Mouse (Mus musculus) MEL (cell line): ENCODE measurements at regions not wholly inside any gene's neighbourhood (a gene's known extent, or its start where the extent isn't known, plus 50 kb on each side); places are given as distances from the start of the nearest gene placed in this dataset.

Source experiments
- DNase-seq: peaks from one replicate; pipeline ENCODE4 v3.0.0; 2011; ENCODE audit warnings: low read depth, low spot score
- H3K27ac ChIP-seq: 2 replicates; pipeline ENCODE4 v1.5.1; 2012; ENCODE audit warnings: low read depth, mild to moderate bottlenecking, control low read depth, low read length, moderate library complexity; ENCODE audit not compliant: control insufficient read depth
- H3K27me3 ChIP-seq, 2 experiments: fragments of 150-350 bp in 1 of 2; sonication (generic) in 1 of 2; 2 replicates each; pipeline ENCODE4 v1.6.1; 2012; ENCODE audit warnings: low read length in 2 of 2, mild to moderate bottlenecking in 2 of 2, improper control_type of control experiment in 1 of 2, moderate library complexity in 1 of 2; ENCODE audit not compliant: insufficient read depth in 2 of 2, control insufficient read depth in 1 of 2
- H3K36me3 ChIP-seq, 2 experiments: 2 replicates each; pipeline ENCODE4 v1.6.1; 2012 to 2014; ENCODE audit warnings: low read length in 2 of 2, improper control_type of control experiment in 1 of 2, inconsistent platforms in 1 of 2, mild to moderate bottlenecking in 1 of 2; ENCODE audit not compliant: insufficient read depth in 2 of 2, control insufficient read depth in 1 of 2
- H3K4me1 ChIP-seq, 2 experiments: fragments of 150-350 bp in 1 of 2; sonication (generic) in 1 of 2; 2 replicates each; pipeline ENCODE4 v1.6.1; 2012; ENCODE audit warnings: low read length in 2 of 2, improper control_type of control experiment in 1 of 2, mild to moderate bottlenecking in 1 of 2; ENCODE audit not compliant: insufficient read depth in 2 of 2, control insufficient read depth in 1 of 2
- H3K4me3 ChIP-seq, 2 experiments: fragments of 150-350 bp in 1 of 2; sonication (generic) in 1 of 2; 2 replicates each; pipeline ENCODE4 v1.5.1; 2012; ENCODE audit warnings: low read depth in 2 of 2, low read length in 2 of 2, mild to moderate bottlenecking in 2 of 2, moderate library complexity in 2 of 2, control low read depth in 1 of 2, improper control_type of control experiment in 1 of 2; ENCODE audit not compliant: control insufficient read depth in 1 of 2, insufficient read depth in 1 of 2
- H3K79me2 ChIP-seq: 2 replicates; pipeline ENCODE4 v1.6.1; 2012; ENCODE audit warnings: mild to moderate bottlenecking, low read length, moderate library complexity; ENCODE audit not compliant: control insufficient read depth, poor library complexity, insufficient read depth
- H3K9ac ChIP-seq: 2 replicates; pipeline ENCODE4 v1.6.1; 2012; ENCODE audit warnings: low read depth, mild to moderate bottlenecking, control low read depth, low read length, moderate library complexity; ENCODE audit not compliant: control insufficient read depth, poor library complexity, severe bottlenecking
- H3K9me3 ChIP-seq: fragments of 150-350 bp; sonication (generic); replicated peaks from 2 replicates; pipeline ENCODE4 v1.6.1; 2012; ENCODE audit warnings: mild to moderate bottlenecking, low read length, improper control_type of control experiment, moderate library complexity; ENCODE audit not compliant: insufficient read depth
- CHD1 ChIP-seq: IDR thresholded peaks from 2 replicates; pipeline ENCODE4 v1.6.1; 2012; ENCODE audit warnings: low read depth, mild to moderate bottlenecking, inconsistent platforms, low read length, improper control_type of control experiment
- CTCF ChIP-seq, 3 experiments: IDR thresholded peaks in 2 of 3; conservative IDR thresholded peaks in 1 of 3; 2 replicates each; pipeline ENCODE4 v1.5.1; 2011 to 2012; ENCODE audit warnings: low read length in 3 of 3, low read depth in 2 of 3, mild to moderate bottlenecking in 2 of 3, improper control_type of control experiment in 1 of 3, inconsistent platforms in 1 of 3, mixed read lengths in 1 of 3, moderate library complexity in 1 of 3; ENCODE audit not compliant: control insufficient read depth in 1 of 3, insufficient read depth in 1 of 3, poor library complexity in 1 of 3, severe bottlenecking in 1 of 3
- E2F4 ChIP-seq: IDR thresholded peaks from 2 replicates; pipeline ENCODE4 v1.6.1; 2011; ENCODE audit warnings: low read depth, low read length, improper control_type of control experiment, borderline replicate concordance
- EP300 ChIP-seq, 2 experiments: IDR thresholded peaks; 2 replicates each; pipeline ENCODE4 v1.6.1; 2011; ENCODE audit warnings: improper control_type of control experiment in 2 of 2, low read length in 2 of 2, low read depth in 1 of 2, mild to moderate bottlenecking in 1 of 2
- GABPA ChIP-seq: IDR thresholded peaks from 2 replicates; pipeline ENCODE4 v1.6.1; 2012; ENCODE audit warnings: low read depth, mild to moderate bottlenecking, inconsistent platforms, low read length, improper control_type of control experiment, moderate library complexity
- GATA1 ChIP-seq: IDR thresholded peaks from 2 replicates; pipeline ENCODE4 v1.6.1; 2011; ENCODE audit warnings: low read depth, low read length, improper control_type of control experiment
- HCFC1 ChIP-seq: IDR thresholded peaks from 2 replicates; pipeline ENCODE4 v1.6.1; 2012; ENCODE audit warnings: low read depth, mild to moderate bottlenecking, inconsistent platforms, low read length, improper control_type of control experiment, moderate library complexity
- JUND ChIP-seq: IDR thresholded peaks from 2 replicates; pipeline ENCODE4 v1.6.1; 2011; ENCODE audit warnings: low read depth, mild to moderate bottlenecking, improper control_type of control experiment, low read length
- MAZ ChIP-seq: IDR thresholded peaks from 2 replicates; pipeline ENCODE4 v1.6.1; 2012; ENCODE audit warnings: low read depth, mild to moderate bottlenecking, inconsistent platforms, low read length, improper control_type of control experiment
- MXI1 ChIP-seq: IDR thresholded peaks from 2 replicates; pipeline ENCODE4 v1.6.1; 2011; ENCODE audit warnings: mild to moderate bottlenecking, low read depth, low read length, improper control_type of control experiment
- POLR2AphosphoS2 ChIP-seq: IDR thresholded peaks from 2 replicates; pipeline ENCODE4 v1.6.1; 2011; ENCODE audit warnings: low read length, improper control_type of control experiment
- POLR2AphosphoS5 ChIP-seq: IDR thresholded peaks from 2 replicates; pipeline ENCODE4 v1.6.1; 2012; ENCODE audit warnings: low read depth, borderline replicate concordance, mild to moderate bottlenecking, inconsistent platforms, low read length, moderate library complexity, mixed read lengths
- RAD21 ChIP-seq: IDR thresholded peaks from 2 replicates; pipeline ENCODE4 v1.6.1; 2011; ENCODE audit warnings: mild to moderate bottlenecking, low read depth, low read length, improper control_type of control experiment
- SMC3 ChIP-seq: IDR thresholded peaks from 2 replicates; pipeline ENCODE4 v1.6.1; 2011; ENCODE audit warnings: low read depth, low read length, improper control_type of control experiment
- TBP ChIP-seq: IDR thresholded peaks from 2 replicates; pipeline ENCODE4 v1.8.0; 2011; ENCODE audit warnings: low read depth, low read length, improper control_type of control experiment
- TCF12 ChIP-seq: IDR thresholded peaks from 2 replicates; pipeline ENCODE4 v1.6.1; 2014; ENCODE audit warnings: low read depth, mild to moderate bottlenecking, inconsistent platforms, low read length, improper control_type of control experiment, moderate library complexity
- UBTF ChIP-seq: IDR thresholded peaks from 2 replicates; pipeline ENCODE4 v1.6.1; 2012; ENCODE audit warnings: low read depth, mild to moderate bottlenecking, inconsistent platforms, low read length, improper control_type of control experiment, moderate library complexity, borderline replicate concordance; ENCODE audit not compliant: insufficient read depth
- USF1 ChIP-seq: IDR thresholded peaks from 2 replicates; pipeline ENCODE4 v1.6.1; 2014; ENCODE audit warnings: low read depth, mild to moderate bottlenecking, inconsistent platforms, low read length, improper control_type of control experiment, moderate library complexity
- USF2 ChIP-seq, 2 experiments: IDR thresholded peaks; 2 replicates each; pipeline ENCODE4 v1.6.1; 2011 to 2012; ENCODE audit warnings: improper control_type of control experiment in 2 of 2, low read length in 2 of 2, borderline replicate concordance in 1 of 2, inconsistent platforms in 1 of 2, low read depth in 1 of 2, mild to moderate bottlenecking in 1 of 2; ENCODE audit not compliant: insufficient read depth in 1 of 2
- ZC3H11A ChIP-seq: IDR thresholded peaks from 2 replicates; pipeline ENCODE4 v1.6.1; 2012; ENCODE audit warnings: low read depth, mild to moderate bottlenecking, inconsistent platforms, low read length, improper control_type of control experiment
- ZKSCAN1 ChIP-seq: IDR thresholded peaks from 2 replicates; pipeline ENCODE4 v1.6.1; 2012; ENCODE audit warnings: low read depth, mild to moderate bottlenecking, inconsistent platforms, low read length, improper control_type of control experiment, moderate library complexity
- ZMIZ1 ChIP-seq: IDR thresholded peaks from 2 replicates; pipeline ENCODE4 v1.6.1; 2012; ENCODE audit warnings: low read depth, mild to moderate bottlenecking, inconsistent platforms, low read length, improper control_type of control experiment, moderate library complexity
- ZNF384 ChIP-seq: IDR thresholded peaks from 2 replicates; pipeline ENCODE4 v1.6.1; 2012; ENCODE audit warnings: low read depth, mild to moderate bottlenecking, inconsistent platforms, low read length, improper control_type of control experiment

GRCm38 (mm10) chr6:91615022-91615421 is 68.8 kb upstream of the Slc6a6 start:
- Histone ChIP-seq H3K4me1 (0 out of 4 replicates have a peak, but pooled peaks cover 0 to 5% of the 10 kb centered on the region in 2 experiments), H3K4me3 (no peak overlapping the region), H3K27ac (no peak overlapping the region), H3K79me2 (no peaks in the 10 kb centered on the region), H3K36me3 (no peaks in the 10 kb centered on the region), H3K9me3 (no peaks in the 10 kb centered on the region), H3K27me3 (peaks cover 0 to under 1% of the 10 kb centered on the region in 2 experiments; a peak in 2 of 4 replicates), H3K9ac (no peak overlapping the region)
- no peak for DNase-seq
- TF ChIP-seq POLR2AphosphoS5: no peak
- no peak for TF ChIP-seq SMC3
- TF ChIP-seq MXI1: no peak
- TF ChIP-seq TBP: no peak
- TF ChIP-seq UBTF: no peak

- Histone ChIP-seq H3K36me3 (no peaks in the 10 kb centered on the region), H3K79me2 (no peaks in the 10 kb centered on the region), H3K27me3 (no peaks in the 10 kb centered on the region; a peak in 1 of 4 replicates), H3K27ac (no peak overlapping the region), H3K9ac (peak overlapping the region; percentile 19; the same call in 1 of the 2 replicates), H3K4me1 (peaks cover 0 to 6% of the 10 kb centered on the region in 2 experiments; a peak in 2 of 4 replicates), H3K9me3 (no peaks in the 10 kb centered on the region), H3K4me3 (no peak overlapping the region)
- no peak for TF ChIP-seq MXI1
- TF ChIP-seq POLR2AphosphoS5: no peak
- no peak for TF ChIP-seq CTCF (IDR thresholded peaks at IDR 0.05 in 2 of 3, conservative IDR thresholded peaks at IDR 0.05 in 1 of 3; ENCODE audit: control insufficient read depth in 1 of 3, insufficient read depth in 1 of 3, low read depth in 2 of 3, low read length in 3 of 3, poor library complexity in 1 of 3, severe bottlenecking in 1 of 3)
- no peak for TF ChIP-seq ZKSCAN1
- no peak for DNase-seq
Measured at GRCm38 (mm10) chr6:91616541-91616940, 67.3 kb upstream of the Slc6a6 start.

GRCm38 (mm10) chr6:91617031-91617596 is 66.7 kb upstream of the Slc6a6 start:
- peak overlapping the region; percentile 19; the same call in 1 of the 2 replicates for H3K9ac ChIP-seq
- no peak overlapping the region for H3K27ac ChIP-seq
- H3K79me2 ChIP-seq: no peaks in the 10 kb centered on the region
- peak overlapping the region; percentile 20 to 34; a peak in 3 of 4 replicates for H3K4me3 ChIP-seq
- H3K4me1 ChIP-seq: peaks cover 0 to 12% of the 10 kb centered on the region in 2 experiments; a peak in 3 of 4 replicates
- no peaks in the 10 kb centered on the region for H3K9me3 ChIP-seq
- peak; percentile 82 for DNase-seq
- no peaks in the 10 kb centered on the region; a peak in 1 of 4 replicates for H3K27me3 ChIP-seq
- peaks cover 0 to 3% of the 10 kb centered on the region in 2 experiments; a peak in 1 of 4 replicates for H3K36me3 ChIP-seq
- TF ChIP-seq EP300 (IDR thresholded peaks at IDR 0.05; ENCODE audit: low read depth in 1 of 2, low read length in 2 of 2): peak in 1 of 2 experiments; percentile 35; a peak in 1 of 4 replicates
- no peak for TF ChIP-seq MAZ
- no peak for TF ChIP-seq E2F4
- TF ChIP-seq JUND: no peak
- TF ChIP-seq GABPA: no peak
- TF ChIP-seq UBTF: no peak
- no peak for TF ChIP-seq POLR2AphosphoS2
- TF ChIP-seq TCF12: no peak
- no peak for TF ChIP-seq USF1
- TF ChIP-seq ZMIZ1: no peak
- peak; percentile 97 for TF ChIP-seq HCFC1
- TF ChIP-seq RAD21: no peak
- TF ChIP-seq ZNF384: no peak
- no peak for TF ChIP-seq GATA1
- TF ChIP-seq USF2 (IDR thresholded peaks at IDR 0.05; ENCODE audit: borderline replicate concordance in 1 of 2, insufficient read depth in 1 of 2, low read depth in 1 of 2, low read length in 2 of 2): no peak
- TF ChIP-seq ZKSCAN1: no peak
- no peak for TF ChIP-seq ZC3H11A
- no peak for TF ChIP-seq POLR2AphosphoS5
- TF ChIP-seq TBP: no peak; the same call in 1 of the 2 replicates
- no peak for TF ChIP-seq CHD1
